Mouse (Mus musculus) right cerebral cortex, adult 18-20 months (tissue): Measurements from ENCODE around the gene C1qc.

Experiments
- DNase-seq: peaks from one replicate; pipeline ENCODE4 v3.0.0; 2022; ENCODE audit warnings: mixed read lengths

The C1qc gene

GRCm38 (mm10) chr4:136894821-136895220 is 2.0 kb upstream of the C1qc start:
- DNase-seq, result no peak

- peak; percentile 34 for DNase-seq
Measured at GRCm38 (mm10) chr4:136893691-136894543, 1.1 kb upstream of the C1qc start.

- no peak for DNase-seq
Measured at GRCm38 (mm10) chr4:136892371-136892770, 494 bp downstream of the C1qc start.

GRCm38 (mm10) chr4:136891115-136891514 is 1.8 kb downstream of the C1qc start:
- no peak for DNase-seq

- no peak for DNase-seq
Measured at GRCm38 (mm10) chr4:136889981-136890380, 2.9 kb downstream of the C1qc start.

- no peak for DNase-seq
Measured at GRCm38 (mm10) chr4:136887714-136888113, 5.2 kb downstream of the C1qc start.

GRCm38 (mm10) chr4:136886101-136886500 is 6.8 kb downstream of the C1qc start, which contains the start of gene C1qb:
Gene C1qb, minus strand, starts transcription at chr4:136886187.
- DNase-seq, result no peak

- DNase-seq, result peak; percentile 31
Measured at GRCm38 (mm10) chr4:136878601-136879000, 14.3 kb downstream of the C1qc start.

- no peak for DNase-seq
Measured at GRCm38 (mm10) chr4:136878171-136878570, 14.7 kb downstream of the C1qc start.

- DNase-seq, result peak; percentile 37
Measured at GRCm38 (mm10) chr4:136876971-136877370, 15.9 kb downstream of the C1qc start.

GRCm38 (mm10) chr4:136875012-136875411 is 17.9 kb downstream of the C1qc start:
- DNase-seq, result peak; percentile 27

- no peak for DNase-seq
Measured at GRCm38 (mm10) chr4:136868371-136868770, 24.5 kb downstream of the C1qc start.

GRCm38 (mm10) chr4:136867690-136868345 is 25.0 kb downstream of the C1qc start:
- no peak for DNase-seq

- DNase-seq, result no peak
Measured at GRCm38 (mm10) chr4:136865531-136865930, 27.3 kb downstream of the C1qc start.

- no peak for DNase-seq
Measured at GRCm38 (mm10) chr4:136864751-136865470, 28.0 kb downstream of the C1qc start.

GRCm38 (mm10) chr4:136863517-136863916 is 29.3 kb downstream of the C1qc start:
- no peak for DNase-seq

GRCm38 (mm10) chr4:136862411-136862810 is 30.5 kb downstream of the C1qc start:
- DNase-seq, result no peak

GRCm38 (mm10) chr4:136861806-136862205 is 31.1 kb downstream of the C1qc start:
- DNase-seq, result no peak

GRCm38 (mm10) chr4:136860022-136860421 is 32.8 kb downstream of the C1qc start:
- no peak for DNase-seq

GRCm38 (mm10) chr4:136855081-136855480 is 37.8 kb downstream of the C1qc start:
- no peak for DNase-seq

- DNase-seq, result no peak
Measured at GRCm38 (mm10) chr4:136852989-136853388, 39.9 kb downstream of the C1qc start.

GRCm38 (mm10) chr4:136852119-136852518 is 40.7 kb downstream of the C1qc start:
- DNase-seq, result no peak

GRCm38 (mm10) chr4:136848565-136848964 is 44.3 kb downstream of the C1qc start:
- peak; percentile 62 for DNase-seq
